Mouse (Mus musculus): ENCODE data around the gene Cxcl3. TPM values are rescaled to one million over a fixed set of nuclear protein-coding genes. Genes with fewer than 3 reads are reported as not detected.
"Not testable (repeated sequence)": the region's sequence is repeated elsewhere in the genome, so short reads cannot be mapped to it uniquely, and the experiment has no call there.

Gene Cxcl3
- polyA plus RNA-seq, 1 experiment, result not detected

DNA sequence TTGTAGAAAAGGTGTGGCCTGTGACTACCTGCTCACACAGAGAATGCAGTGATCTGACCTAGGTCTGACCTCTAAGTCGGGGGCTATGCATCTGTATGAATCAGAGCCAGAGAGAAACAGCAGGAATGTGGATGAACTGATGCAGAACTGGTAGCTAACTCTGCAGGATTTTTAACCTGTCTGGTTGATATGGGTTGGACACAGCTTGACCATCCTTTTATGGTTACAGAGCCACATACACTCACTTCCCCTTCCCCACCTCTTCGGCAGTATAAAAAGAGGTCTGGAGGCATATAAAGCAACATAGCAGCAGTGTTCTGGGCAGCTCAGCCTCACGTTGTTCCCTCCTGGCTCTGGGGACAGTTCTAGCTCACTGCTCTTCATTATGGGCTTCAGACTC, 17.7 kb upstream of the Cxcl3 start, which contains the start of gene Ppbp:
Gene Ppbp, plus strand, starts transcription at position 301 of the 400 bp plus-strand sequence.
- no peak for DNase-seq (ENCODE audit: low read depth)
- TF ChIP-seq POLR2A (IDR thresholded peaks at IDR 0.05; ENCODE audit: borderline replicate concordance, extremely low read depth, insufficient read depth, insufficient read length, poor library complexity, severe bottlenecking) (no peak), CTCF (IDR thresholded peaks at IDR 0.05; ENCODE audit: borderline replicate concordance, extremely low read depth, insufficient read depth, insufficient read length) (no peak)

DNA sequence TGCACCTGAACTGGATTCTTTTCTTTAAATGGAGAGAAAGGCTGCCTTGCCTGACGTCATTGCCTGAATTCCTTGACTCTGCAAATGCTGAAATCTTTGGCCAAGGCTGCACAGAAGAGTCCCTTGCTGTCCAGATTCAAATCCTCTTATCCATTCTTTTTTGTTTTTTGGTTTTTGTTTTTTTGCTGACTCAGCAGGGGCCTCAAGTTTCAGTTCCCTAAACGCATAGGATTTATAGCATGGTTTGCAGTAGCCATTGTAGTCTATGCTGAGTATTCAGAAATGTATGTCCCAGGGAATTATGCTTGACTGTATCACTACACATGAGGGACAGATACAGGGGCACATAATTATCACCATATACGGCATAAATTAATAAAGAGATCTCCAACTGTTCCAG, 14.5 kb upstream of the Cxcl3 start:
- no peak for TF ChIP-seq CTCF (IDR thresholded peaks at IDR 0.05; ENCODE audit: borderline replicate concordance, extremely low read depth, insufficient read depth, insufficient read length)

GRCm38 (mm10) chr5:90771880-90772653, 13.8 kb upstream of the Cxcl3 start, which contains the start of gene Pf4:
TSS of gene Pf4 (plus strand) at chr5:90772435.
- DNase-seq (ENCODE audit: low read depth), result no peak
- TF ChIP-seq POLR2A (IDR thresholded peaks at IDR 0.05; ENCODE audit: borderline replicate concordance, extremely low read depth, insufficient read depth, insufficient read length, poor library complexity, severe bottlenecking), result no peak
- no peak for TF ChIP-seq CTCF (IDR thresholded peaks at IDR 0.05; ENCODE audit: borderline replicate concordance, extremely low read depth, insufficient read depth, insufficient read length)

More for the DNA sequence above, 14.5 kb upstream of the Cxcl3 start:
- no peak for DNase-seq (ENCODE audit: low read depth)

DNA sequence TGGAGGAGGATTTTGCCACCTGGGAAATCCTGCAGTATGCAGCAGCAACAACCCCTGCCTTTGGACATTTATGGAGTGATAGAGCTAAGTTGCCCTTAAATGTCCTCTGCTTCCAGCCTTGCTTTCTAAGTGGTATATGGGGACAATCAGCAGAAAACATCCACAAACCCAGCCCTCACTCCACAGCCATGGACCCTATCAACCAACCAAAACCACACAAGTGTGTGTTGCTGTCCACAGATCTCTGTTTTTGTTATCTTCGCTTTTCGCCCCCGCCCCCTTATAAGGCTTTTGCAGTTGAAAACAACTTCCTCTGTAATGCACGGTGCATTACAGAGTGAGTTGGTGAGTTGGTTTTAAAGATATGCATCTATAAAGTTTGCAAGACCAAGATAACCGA, 10.3 kb upstream of the Cxcl3 start:
- no peak for DNase-seq (ENCODE audit: low read depth)
- TF ChIP-seq CTCF (IDR thresholded peaks at IDR 0.05; ENCODE audit: borderline replicate concordance, extremely low read depth, insufficient read depth, insufficient read length) (no peak), POLR2A (IDR thresholded peaks at IDR 0.05; ENCODE audit: borderline replicate concordance, extremely low read depth, insufficient read depth, insufficient read length, poor library complexity, severe bottlenecking) (no peak)

DNA sequence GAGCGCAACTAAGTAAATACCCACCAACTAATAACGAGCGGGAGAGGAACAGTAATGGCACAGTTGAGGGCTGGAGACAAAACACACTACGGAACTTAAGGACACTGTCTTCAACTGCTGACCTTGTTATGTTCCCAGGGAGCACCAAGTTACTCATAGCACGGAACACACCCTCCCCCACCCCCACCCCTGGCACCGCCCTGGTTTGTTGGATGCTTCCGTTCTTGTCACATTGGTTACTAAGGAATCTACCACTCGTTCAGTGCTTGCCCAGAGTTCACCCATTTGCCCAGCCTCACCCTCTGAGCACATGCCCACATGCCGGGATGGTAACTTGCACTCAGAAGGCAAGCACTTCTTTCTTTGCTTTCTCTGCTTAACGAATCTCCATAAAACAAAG, 8.3 kb upstream of the Cxcl3 start:
- TF ChIP-seq POLR2A (IDR thresholded peaks at IDR 0.05; ENCODE audit: borderline replicate concordance, extremely low read depth, insufficient read depth, insufficient read length, poor library complexity, severe bottlenecking), result no peak
- no peak for TF ChIP-seq CTCF (IDR thresholded peaks at IDR 0.05; ENCODE audit: borderline replicate concordance, extremely low read depth, insufficient read depth, insufficient read length)
- no peak for DNase-seq (ENCODE audit: low read depth)

DNA sequence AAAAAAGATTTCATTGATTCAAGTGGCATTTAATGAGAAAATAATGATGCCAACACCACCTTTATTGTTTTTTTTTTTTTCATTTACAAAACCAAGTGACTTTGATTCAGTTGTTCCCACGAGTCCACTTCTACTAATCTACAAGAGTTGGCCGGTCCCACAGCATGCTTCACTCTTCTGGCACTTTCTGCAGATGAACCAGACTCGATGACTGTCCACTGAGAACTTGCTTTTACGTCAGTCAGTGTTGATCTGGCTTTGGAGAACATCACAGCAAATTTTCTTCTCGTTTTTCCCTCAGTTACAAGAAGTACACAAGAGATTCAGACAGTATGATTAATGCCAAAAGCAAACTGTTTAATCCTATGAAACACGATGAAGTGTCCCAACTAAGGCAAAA, 7.0 kb upstream of the Cxcl3 start:
- TF ChIP-seq CTCF (IDR thresholded peaks at IDR 0.05; ENCODE audit: borderline replicate concordance, extremely low read depth, insufficient read depth, insufficient read length) (no peak), POLR2A (IDR thresholded peaks at IDR 0.05; ENCODE audit: borderline replicate concordance, extremely low read depth, insufficient read depth, insufficient read length, poor library complexity, severe bottlenecking) (no peak)
- DNase-seq (ENCODE audit: low read depth), result no peak

- TF ChIP-seq CTCF (IDR thresholded peaks at IDR 0.05; ENCODE audit: borderline replicate concordance, extremely low read depth, insufficient read depth, insufficient read length), result no peak
- no peak for TF ChIP-seq POLR2A (IDR thresholded peaks at IDR 0.05; ENCODE audit: borderline replicate concordance, extremely low read depth, insufficient read depth, insufficient read length, poor library complexity, severe bottlenecking)
- no peak for DNase-seq (ENCODE audit: low read depth)
Measured at GRCm38 (mm10) chr5:90783697-90784096, 2.2 kb upstream of the Cxcl3 start.

DNA sequence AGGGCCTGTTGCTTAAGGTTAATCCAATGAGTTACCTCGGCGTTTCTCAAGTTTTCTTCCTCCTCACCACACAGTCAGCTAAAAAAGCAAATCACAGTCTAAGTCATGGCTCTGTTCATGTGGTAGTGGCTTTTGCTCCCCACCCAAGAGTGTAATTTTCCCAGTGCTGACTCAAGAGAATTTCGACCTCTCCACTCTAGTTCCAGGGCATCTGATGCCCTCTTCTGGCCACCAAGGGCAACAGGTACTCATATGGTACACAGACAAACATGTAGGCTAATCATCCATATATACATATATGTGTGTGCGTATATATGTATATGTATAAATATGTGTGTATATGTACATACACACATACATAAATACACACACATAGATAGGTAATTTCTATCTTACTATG, 2.2 kb downstream of the Cxcl3 start:
- TF ChIP-seq CTCF (IDR thresholded peaks at IDR 0.05; ENCODE audit: borderline replicate concordance, extremely low read depth, insufficient read depth, insufficient read length), result peak; percentile 18; the same call in 1 of the 2 replicates
- no peak for TF ChIP-seq POLR2A (IDR thresholded peaks at IDR 0.05; ENCODE audit: borderline replicate concordance, extremely low read depth, insufficient read depth, insufficient read length, poor library complexity, severe bottlenecking)
- DNase-seq (ENCODE audit: low read depth), result peak; percentile 3

DNA sequence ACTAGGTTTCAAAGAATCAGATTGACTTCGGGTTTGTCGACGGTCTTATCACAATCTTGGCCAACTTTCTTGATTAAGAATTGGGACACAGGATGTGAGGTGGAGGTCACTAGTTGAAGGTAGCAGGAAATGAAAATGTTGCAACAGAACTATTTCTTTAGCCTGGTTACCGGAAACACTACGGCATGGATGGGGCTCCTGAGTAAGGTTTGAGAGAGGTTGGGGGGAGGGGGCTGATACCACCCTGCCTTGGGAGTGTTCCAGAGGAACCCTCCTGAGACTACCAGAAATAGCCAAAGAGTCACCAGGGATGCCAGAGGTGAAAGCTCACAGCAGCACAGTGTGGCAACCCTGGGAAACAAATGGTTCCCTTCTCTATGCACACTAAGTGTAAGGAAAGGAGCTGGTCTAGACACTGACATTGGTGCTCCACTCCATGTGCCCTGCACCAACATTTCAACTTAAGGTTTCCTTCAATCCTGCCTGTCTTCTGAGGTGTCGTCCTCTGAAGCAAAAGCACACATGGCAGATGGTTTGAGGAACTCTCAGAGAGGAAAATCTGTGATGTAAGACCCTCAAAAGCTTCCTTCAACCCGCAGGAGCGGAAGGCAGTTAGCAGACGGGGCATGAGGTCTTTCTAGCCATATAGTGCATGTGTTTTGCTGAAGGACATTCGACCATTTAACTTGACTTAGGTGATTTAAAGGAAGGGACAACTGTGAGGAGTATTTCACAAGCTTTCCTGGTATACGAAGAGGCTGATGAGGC, 3.6 kb downstream of the Cxcl3 start:
- DNase-seq (ENCODE audit: low read depth), result no peak
- TF ChIP-seq POLR2A (IDR thresholded peaks at IDR 0.05; ENCODE audit: borderline replicate concordance, extremely low read depth, insufficient read depth, insufficient read length, poor library complexity, severe bottlenecking), result no peak
- no peak for TF ChIP-seq CTCF (IDR thresholded peaks at IDR 0.05; ENCODE audit: borderline replicate concordance, extremely low read depth, insufficient read depth, insufficient read length)

DNA sequence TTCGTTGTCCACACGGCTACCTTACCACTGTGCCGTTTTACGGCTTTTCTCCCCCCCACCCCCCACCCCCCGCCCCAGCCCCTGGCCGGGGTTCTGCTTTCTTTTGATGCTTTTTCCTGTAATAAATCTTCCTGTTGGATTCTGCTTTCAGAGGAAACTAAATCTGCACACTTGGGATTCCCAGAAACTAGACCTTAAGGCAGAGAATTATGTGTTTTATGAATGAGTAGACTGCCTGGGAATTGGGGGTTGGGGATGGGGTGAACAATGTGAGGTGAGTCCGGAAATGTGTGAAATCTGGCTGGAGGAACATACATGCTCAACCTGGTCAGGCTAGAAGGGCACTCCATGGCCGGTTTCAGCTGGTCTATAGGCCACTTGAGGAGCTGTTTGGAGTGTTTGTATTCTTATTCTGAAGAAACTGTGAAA, 4.2 kb downstream of the Cxcl3 start:
- TF ChIP-seq POLR2A (IDR thresholded peaks at IDR 0.05; ENCODE audit: borderline replicate concordance, extremely low read depth, insufficient read depth, insufficient read length, poor library complexity, severe bottlenecking) (no peak), CTCF (IDR thresholded peaks at IDR 0.05; ENCODE audit: borderline replicate concordance, extremely low read depth, insufficient read depth, insufficient read length) (no peak)

DNA sequence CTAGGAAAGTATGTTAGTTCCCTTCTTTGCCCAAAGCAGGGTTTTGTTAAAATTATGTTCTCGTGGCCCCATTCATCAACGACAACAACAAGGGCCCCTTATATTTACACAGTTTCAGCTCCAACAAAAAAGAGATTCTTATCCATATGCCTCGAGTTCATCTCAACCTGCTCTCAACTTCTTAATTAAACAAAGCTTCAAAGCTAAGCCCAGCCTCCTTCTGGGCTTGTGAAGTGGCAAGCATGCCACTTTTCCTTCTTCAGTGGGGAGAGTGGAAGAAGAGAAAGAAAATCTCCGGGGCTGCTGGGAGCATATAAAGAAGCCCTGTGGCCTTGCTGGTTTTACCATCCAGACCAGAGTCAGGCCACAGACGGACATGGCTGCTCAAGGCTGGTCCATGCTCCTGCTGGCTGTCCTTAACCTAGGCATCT, 8.3 kb downstream of the Cxcl3 start, which contains the start of gene Cxcl15:
Gene Cxcl15, plus strand, starts transcription at position 340 of the 431 bp plus-strand sequence.
- DNase-seq (ENCODE audit: low read depth), result no peak
- TF ChIP-seq CTCF (IDR thresholded peaks at IDR 0.05; ENCODE audit: borderline replicate concordance, extremely low read depth, insufficient read depth, insufficient read length) (no peak), POLR2A (IDR thresholded peaks at IDR 0.05; ENCODE audit: borderline replicate concordance, extremely low read depth, insufficient read depth, insufficient read length, poor library complexity, severe bottlenecking) (no peak)

More for the DNA sequence above, 4.2 kb downstream of the Cxcl3 start:
- no peak for DNase-seq (ENCODE audit: low read depth)

DNA sequence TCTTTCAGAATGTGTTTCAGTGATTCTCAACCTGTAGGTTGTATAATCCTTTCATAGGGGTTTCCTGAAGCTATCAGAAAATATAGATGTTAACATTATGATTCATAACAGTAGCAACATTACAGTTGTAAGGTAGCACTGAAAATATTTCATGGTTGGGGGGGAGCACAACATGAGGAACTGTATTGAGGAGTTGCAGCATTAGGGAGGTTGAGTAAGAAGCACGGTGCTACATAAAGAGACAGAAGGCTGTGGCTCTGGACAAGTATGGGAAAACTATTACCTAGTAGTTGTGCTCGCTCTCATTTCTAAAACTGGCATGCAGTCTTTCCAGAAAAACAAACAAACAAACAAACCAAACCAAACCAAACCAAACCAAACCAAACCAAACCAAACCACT, 9.5 kb downstream of the Cxcl3 start:
- not testable (repeated sequence) for DNase-seq (ENCODE audit: low read depth)

All from brain, embryonic 14.5 days (tissue).